In genomic region chrX:99463962-99464361, GRCm38 (mm10) we compare ENCODE assay signal across 9 mouse cellular contexts. TPM values are rescaled to one million over a fixed set of nuclear protein-coding genes. Genes with fewer than 3 reads are reported as not detected.
A peak's percentile ranks its signal among the peaks of the same experiment; 100 is the strongest.
DNase-seq lines count a peak whose midpoint lies in the region; ATAC-seq lines count a peak whose summit lies in the region.
"Had no signal": no experiment of that assay in that cellular context is flagged by ENCODE, and none has a peak within 500 bp of the region (broad histone marks: within the 10 kb centered on the region; RNA-seq: fewer than 3 reads in every experiment).

No protein-coding gene starts in this region.

- H3K9me3 ChIP-seq in forebrain, embryonic 11.5 days (ENCODE audit: control insufficient read depth, low read length), result no peaks in the 10 kb centered on the region
- no peaks in the 10 kb centered on the region for H3K9me3 ChIP-seq in midbrain, embryonic 13.5 days
- H3K9me3 ChIP-seq: G1E had no signal

- 36% methylated on average over 6 of the region's 6 CpGs for WGBS in forebrain, embryonic 11.5 days
- 30% methylated on average over 6 of the region's 6 CpGs for WGBS in midbrain, embryonic 13.5 days

- no peaks in the 10 kb centered on the region; the same call in 1 of the 2 replicates for H3K36me3 ChIP-seq in forebrain, embryonic 11.5 days (ENCODE audit: control insufficient read depth, insufficient read depth, low read length)
- H3K36me3 ChIP-seq in midbrain, embryonic 13.5 days, result peaks cover 26% of the 10 kb centered on the region

- H3K9ac ChIP-seq in forebrain, embryonic 11.5 days (ENCODE audit: low read length), result no peak overlapping the region
- H3K9ac ChIP-seq in midbrain, embryonic 13.5 days (replicated peaks), result no peak overlapping the region

- no peak overlapping the region for H3K27ac ChIP-seq in forebrain, embryonic 11.5 days (ENCODE audit: low read depth, low read length)
- no peak overlapping the region for H3K27ac ChIP-seq in midbrain, embryonic 13.5 days

- ATAC-seq in forebrain, embryonic 11.5 days (replicated peaks; ENCODE audit: low FRiP score), result peak; percentile 50; the same call in 1 of the 2 replicates
- ATAC-seq in midbrain, embryonic 13.5 days, result peak; percentile 60; the same call in 1 of the 2 replicates

- no peaks in the 10 kb centered on the region for H3K4me1 ChIP-seq in forebrain, embryonic 11.5 days (replicated peaks; ENCODE audit: control insufficient read depth, insufficient read depth, low read length)
- H3K4me1 ChIP-seq in midbrain, embryonic 13.5 days (replicated peaks), result peaks cover 24% of the 10 kb centered on the region

- no peak overlapping the region for H3K4me2 ChIP-seq in forebrain, embryonic 11.5 days (ENCODE audit: low read depth, low read length, severe bottlenecking)
- no peak overlapping the region for H3K4me2 ChIP-seq in midbrain, embryonic 13.5 days (replicated peaks)

- peaks cover 2% of the 10 kb centered on the region; the same call in 1 of the 2 replicates for H3K27me3 ChIP-seq in forebrain, embryonic 11.5 days (ENCODE audit: control insufficient read depth, insufficient read depth, low read length)
- H3K27me3 ChIP-seq in midbrain, embryonic 13.5 days, result peaks cover 24% of the 10 kb centered on the region; the same call in 1 of the 2 replicates

- H3K4me3 ChIP-seq in forebrain, embryonic 11.5 days (ENCODE audit: low read depth, low read length), result no peak overlapping the region
- H3K4me3 ChIP-seq in midbrain, embryonic 13.5 days (replicated peaks), result no peak overlapping the region

- peak; percentile 8 for DNase-seq in gastrocnemius, adult 18-20 months (ENCODE audit: low spot score)
- no peak for DNase-seq in gastrocnemius, adult 8-10 months (ENCODE audit: low spot score in 2 of 2)
- DNase-seq in ZHBTc4 (ENCODE audit: low read depth, low spot score), result peak; percentile 65
- peak; percentile 61 for DNase-seq in forebrain, embryonic 11.5 days (ENCODE audit: low spot score)
- peak; percentile 63 for DNase-seq in kidney, postnatal 10 days
- no peak for DNase-seq in right cerebral cortex, adult 18-20 months
- DNase-seq in T-cell, adult 2 months (ENCODE audit: low spot score), result no peak

RNA-seq across cellular contexts. Expression of gene Pja1, which starts 7.1 kb away (rescaled TPM):
- total RNA-seq in gastrocnemius, adult 18-20 months (2021), result 10 to 100 TPM; 14.0 to 14.1 TPM
- total RNA-seq in gastrocnemius, adult 8-10 months (2022), result 10 to 100 TPM; 10.5 to 14.9 (median 13.6) TPM
- 228 TPM in 2 replicates for polyA plus RNA-seq in forebrain, embryonic 11.5 days (2014; fragmentation: Nextera tagmentation; extraction: Ambion mirVana)
- 322 and 354 TPM in 2 replicates for polyA plus RNA-seq in midbrain, embryonic 13.5 days (2015; fragmentation: Nextera tagmentation; extraction: Ambion mirVana)

Comparison
In these comparisons a context has a peak if more than half of its experiments do, and no peak if none do; other contexts are left out.
1. DNase-seq: peak in gastrocnemius, adult 18-20 months (single experiment), ZHBTc4 (single experiment), forebrain, embryonic 11.5 days (single experiment) and kidney, postnatal 10 days (single experiment); none in gastrocnemius, adult 8-10 months (0 of 2), right cerebral cortex, adult 18-20 months (single experiment) and T-cell, adult 2 months (single experiment).